Mouse (Mus musculus) midbrain, postnatal 0 days (tissue): Measurements from ENCODE around the gene Rcan2. TPM values are rescaled to one million over a fixed set of nuclear protein-coding genes. Genes with fewer than 3 reads are reported as not detected.

Source experiments
- ATAC-seq: fragments of 200-750 bp; cut with Nextera tagmentation; 2 replicates; pipeline ENCODE4 v1.8.0; 2017; ENCODE audit warnings: moderate number of reproducible peaks, mild to moderate bottlenecking, moderate TSS enrichment, moderate library complexity; ENCODE audit not compliant: low FRiP score
- DNase-seq: peaks from one replicate; pipeline ENCODE4 v3.0.0-alpha.2; 2015; ENCODE audit warnings: low spot score
- H3K27ac ChIP-seq: fragments of 300-500 bp; sonication (generic); 2 replicates; pipeline ENCODE4 v1.5.1; 2014; ENCODE audit warnings: low read depth, mild to moderate bottlenecking, low read length, mixed read lengths
- H3K27me3 ChIP-seq: fragments of 300-500 bp; sonication (generic); 2 replicates; pipeline ENCODE4 v1.6.1; 2014; ENCODE audit warnings: low read length, control low read depth, mixed read lengths; ENCODE audit not compliant: insufficient read depth
- H3K36me3 ChIP-seq: fragments of 300-500 bp; sonication (generic); 2 replicates; pipeline ENCODE4 v1.6.1; 2014; ENCODE audit warnings: low read length, control low read depth, mixed read lengths; ENCODE audit not compliant: insufficient read depth
- H3K4me1 ChIP-seq: fragments of 300-500 bp; sonication (generic); 2 replicates; pipeline ENCODE4 v1.6.1; 2014; ENCODE audit warnings: mild to moderate bottlenecking, control low read depth, antibody characterized with exemption, low read length, mixed read lengths; ENCODE audit not compliant: insufficient read depth
- H3K4me2 ChIP-seq: fragments of 300-500 bp; sonication (generic); 2 replicates; pipeline ENCODE4 v1.6.1; 2014; ENCODE audit warnings: low read depth, mild to moderate bottlenecking, low read length, mixed read lengths; ENCODE audit not compliant: poor library complexity, severe bottlenecking
- H3K4me3 ChIP-seq: fragments of 300-500 bp; sonication (generic); 2 replicates; pipeline ENCODE4 v1.5.1; 2014; ENCODE audit warnings: low read depth, mild to moderate bottlenecking, low read length, moderate library complexity
- H3K9ac ChIP-seq: fragments of 300-500 bp; sonication (generic); replicated peaks from 2 replicates; pipeline ENCODE4 v1.6.1; 2014; ENCODE audit warnings: mild to moderate bottlenecking, low read length, moderate library complexity, mixed read lengths; ENCODE audit not compliant: poor library complexity, severe bottlenecking
- H3K9me3 ChIP-seq: fragments of 300-500 bp; sonication (generic); 2 replicates; pipeline ENCODE4 v1.6.1; 2016; ENCODE audit warnings: low read length, control low read depth
- CTCF ChIP-seq: IDR thresholded peaks from 2 replicates; pipeline ENCODE4 v1.5.1; 2016; ENCODE audit warnings: antibody characterized with exemption, mild to moderate bottlenecking
- WGBS: fragments of 180-500 bp; shearing (Covaris S2); extraction: QIAGEN DNeasy Blood & Tissue Kit; methylation state at CpG from one replicate; pipeline ENCODE4 v1.1.7; 2014; 5-methylcytosine and 5-hydroxymethylcytosine counted together
- polyA plus RNA-seq: library from polyadenylated mRNA; unstranded; fragments of >200 nt; fragmentation: Nextera tagmentation; extraction: Ambion mirVana; gene quantifications from 2 replicates; pipeline ENCODE4 v1.2.1, GENCODE M21; 2015
- total RNA-seq: library from RNA; depleted of rRNA; stranded (reverse); fragments of >200 nt; gene quantifications from 2 replicates; pipeline ENCODE4 v1.2.3, GENCODE M21; 2014

Gene Rcan2
- total and polyA plus RNA-seq, 2 experiments from 2014 or later = 96.7 to 136 TPM

DNA sequence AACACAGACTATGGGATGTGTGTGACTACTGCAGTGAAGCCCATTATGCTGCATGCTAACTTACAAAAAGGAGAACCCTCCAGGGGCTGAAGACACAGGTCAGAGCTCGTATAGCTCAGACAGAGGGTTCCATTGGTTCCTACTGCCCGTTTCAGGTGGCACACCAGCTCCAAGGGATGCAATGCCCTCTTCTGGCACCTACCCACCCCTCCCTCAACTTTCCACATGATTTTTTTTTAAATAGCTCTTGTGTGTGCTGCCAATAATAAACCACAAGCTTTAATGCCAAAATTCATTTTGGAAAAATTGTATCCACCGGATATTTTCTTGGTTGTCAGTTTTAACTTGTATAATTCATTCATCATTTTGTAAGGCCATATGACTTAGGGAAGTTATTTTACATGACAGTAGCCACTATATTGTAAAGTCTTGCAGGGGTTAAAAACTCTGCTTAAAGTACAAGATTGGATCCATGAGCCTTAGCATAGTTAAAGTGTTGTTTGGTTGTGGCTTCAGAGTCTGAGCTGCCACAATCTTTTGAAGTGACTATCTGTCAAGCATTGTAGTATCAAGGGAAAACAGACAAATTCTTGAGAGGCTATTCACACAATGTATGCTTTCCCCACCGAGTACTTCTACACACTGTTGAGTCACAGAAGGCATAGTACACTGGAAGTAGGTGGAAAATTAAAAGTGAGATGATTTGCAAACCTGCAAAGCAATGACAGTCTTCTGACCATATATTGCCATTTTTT, 212.8 kb downstream of the Rcan2 start:
- H3K36me3 ChIP-seq = no peaks in the 10 kb centered on the region; the same call in 1 of the 2 replicates
- ATAC-seq = no peak
- H3K27me3 ChIP-seq = no peaks in the 10 kb centered on the region
- no peak overlapping the region for H3K27ac ChIP-seq
- no peaks in the 10 kb centered on the region for H3K9me3 ChIP-seq
- H3K9ac ChIP-seq = no peak overlapping the region
- H3K4me1 ChIP-seq = no peaks in the 10 kb centered on the region
- H3K4me3 ChIP-seq = no peak overlapping the region
- 80% methylated on average over 4 of the region's 4 CpGs for WGBS
- DNase-seq = no peak
- no peak overlapping the region for H3K4me2 ChIP-seq
- no peak for TF ChIP-seq CTCF

DNA sequence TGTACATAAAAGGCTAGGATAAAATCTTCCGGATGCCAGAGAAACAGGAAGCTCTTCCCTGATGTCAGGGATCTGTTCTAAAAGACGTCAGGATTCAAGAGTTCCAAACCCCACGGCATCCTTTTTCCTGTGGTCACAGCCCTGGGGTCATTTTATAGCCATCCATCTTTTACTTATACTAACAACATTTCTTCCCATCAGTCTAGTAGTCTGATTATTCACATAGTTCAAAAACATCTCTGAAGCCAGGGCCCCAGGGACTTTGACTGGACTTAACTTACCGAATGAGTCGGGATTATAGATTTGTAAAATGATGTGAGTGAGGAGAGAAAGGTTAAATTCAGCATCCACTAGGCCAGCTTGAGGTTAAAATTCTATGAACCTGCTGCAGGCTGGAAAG, 215.2 kb downstream of the Rcan2 start:
- Histone ChIP-seq H3K36me3 (no peaks in the 10 kb centered on the region; the same call in 1 of the 2 replicates), H3K9ac (no peak overlapping the region), H3K27ac (no peak overlapping the region), H3K4me1 (no peaks in the 10 kb centered on the region), H3K4me3 (no peak overlapping the region), H3K27me3 (no peaks in the 10 kb centered on the region), H3K4me2 (no peak overlapping the region), H3K9me3 (no peaks in the 10 kb centered on the region)
- DNase-seq = no peak
- no peak for TF ChIP-seq CTCF
- ATAC-seq = no peak
- WGBS = 82% methylated on average over 5 of the region's 5 CpGs

DNA sequence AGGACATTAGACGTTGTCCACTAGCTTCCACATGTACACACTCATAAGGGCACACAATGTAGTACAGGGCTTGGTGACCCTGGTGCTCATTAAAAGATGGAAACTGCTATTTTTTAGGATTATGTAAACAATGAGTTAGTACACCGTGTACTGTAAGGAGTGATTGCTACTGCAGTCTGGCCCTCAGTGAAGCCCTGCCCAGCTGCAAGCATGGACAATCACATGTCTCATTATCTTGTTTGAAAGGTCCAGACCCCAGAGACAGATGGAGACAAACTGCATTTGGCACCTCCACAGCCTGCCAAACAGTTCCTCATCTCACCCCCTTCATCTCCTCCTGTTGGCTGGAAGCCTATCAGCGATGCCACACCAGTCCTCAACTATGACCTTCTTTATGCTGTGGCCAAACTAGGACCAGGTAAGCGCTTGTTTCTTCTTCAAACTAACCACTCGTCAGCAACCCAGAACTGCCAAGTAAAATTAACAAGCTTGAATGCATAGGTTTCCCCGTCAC, 219.6 kb downstream of the Rcan2 start:
- Histone ChIP-seq H3K4me3 (no peak overlapping the region), H3K4me1 (peaks cover 2% of the 10 kb centered on the region; the same call in 1 of the 2 replicates), H3K9ac (no peak overlapping the region), H3K27me3 (no peaks in the 10 kb centered on the region), H3K4me2 (no peak overlapping the region), H3K36me3 (no peaks in the 10 kb centered on the region; the same call in 1 of the 2 replicates), H3K9me3 (no peaks in the 10 kb centered on the region), H3K27ac (no peak overlapping the region)
- DNase-seq (no peak), ATAC-seq (no peak)
- no peak for TF ChIP-seq CTCF
- 85% methylated on average over 6 of the region's 6 CpGs for WGBS

DNA sequence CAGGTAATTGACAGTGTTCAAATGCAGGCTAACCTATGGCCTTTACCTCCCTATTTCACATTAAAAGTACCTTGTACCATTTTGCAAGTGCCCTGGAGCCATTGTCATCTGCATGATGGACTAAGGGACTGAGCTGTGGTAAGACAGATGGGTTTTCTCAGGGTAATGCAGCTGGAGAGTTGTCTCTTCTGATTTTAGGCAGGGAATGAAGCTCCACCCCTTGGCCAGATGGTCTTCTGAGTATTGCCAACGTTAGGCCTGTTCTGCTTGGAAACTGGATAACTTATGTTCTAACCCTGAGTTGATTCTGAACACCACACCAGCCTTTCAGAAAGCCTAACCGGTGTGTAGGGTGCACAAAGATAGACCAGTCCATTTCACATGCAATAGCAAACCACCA, 222.7 kb downstream of the Rcan2 start:
- H3K9me3 ChIP-seq = no peaks in the 10 kb centered on the region
- H3K4me1 ChIP-seq = peaks cover 7% of the 10 kb centered on the region; the same call in 1 of the 2 replicates
- 81% methylated on average over 2 of the region's 2 CpGs for WGBS
- no peak overlapping the region for H3K9ac ChIP-seq
- no peak overlapping the region for H3K4me3 ChIP-seq
- no peak for ATAC-seq
- DNase-seq = no peak
- no peaks in the 10 kb centered on the region for H3K36me3 ChIP-seq
- no peak for TF ChIP-seq CTCF
- H3K27ac ChIP-seq = no peak overlapping the region
- H3K4me2 ChIP-seq = no peak overlapping the region
- no peaks in the 10 kb centered on the region for H3K27me3 ChIP-seq

DNA sequence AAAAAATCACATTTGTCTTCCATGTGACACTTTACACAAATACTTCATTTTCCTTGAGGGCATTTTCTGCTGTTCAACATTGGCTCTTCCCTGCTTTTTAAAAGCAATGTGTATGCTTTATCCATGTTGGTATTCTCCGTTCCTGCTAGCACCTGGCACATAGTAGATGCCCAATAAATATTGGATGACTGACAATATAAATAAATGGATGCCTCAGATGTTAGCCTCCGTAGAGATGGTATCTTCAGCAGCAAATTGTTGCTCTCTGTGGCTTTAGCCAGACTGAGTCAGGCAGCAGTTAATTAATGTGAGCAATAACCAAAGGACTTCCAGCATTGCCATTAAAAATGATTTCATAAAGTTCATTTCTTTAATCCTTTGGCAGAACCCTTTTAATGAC, 223.9 kb downstream of the Rcan2 start:
- 68% methylated on average over 2 of the region's 2 CpGs for WGBS
- ATAC-seq (no peak), DNase-seq (no peak)
- no peaks in the 10 kb centered on the region for H3K27me3 ChIP-seq
- H3K36me3 ChIP-seq = no peaks in the 10 kb centered on the region
- H3K27ac ChIP-seq = no peak overlapping the region
- TF ChIP-seq CTCF = no peak
- no peak overlapping the region for H3K4me3 ChIP-seq
- no peak overlapping the region for H3K9ac ChIP-seq
- no peak overlapping the region for H3K4me2 ChIP-seq
- H3K4me1 ChIP-seq = peaks cover 7% of the 10 kb centered on the region; the same call in 1 of the 2 replicates
- H3K9me3 ChIP-seq = no peaks in the 10 kb centered on the region

DNA sequence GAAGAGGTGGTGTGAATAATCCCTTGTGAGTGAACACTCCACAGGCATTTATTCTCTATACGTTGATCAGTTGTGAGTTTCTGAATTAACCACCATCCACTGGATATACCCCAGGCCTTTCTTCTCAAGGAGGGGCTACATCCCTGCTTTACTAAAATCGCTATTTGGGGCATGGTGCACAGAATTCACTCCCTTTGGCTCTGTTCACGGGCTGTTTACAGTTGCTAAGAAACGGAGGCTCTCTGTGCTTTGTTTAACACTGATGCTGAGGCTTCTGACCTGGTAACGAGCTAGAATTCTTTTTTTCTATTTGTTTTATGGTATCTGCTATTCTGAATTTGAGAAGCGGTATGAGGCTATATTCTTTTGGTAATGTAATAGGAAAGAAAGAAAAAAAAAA, 224.8 kb downstream of the Rcan2 start:
- Histone ChIP-seq H3K9me3 (no peaks in the 10 kb centered on the region), H3K9ac (no peak overlapping the region), H3K27ac (peak overlapping the region; percentile 78), H3K4me2 (no peak overlapping the region), H3K4me3 (no peak overlapping the region), H3K36me3 (no peaks in the 10 kb centered on the region), H3K27me3 (no peaks in the 10 kb centered on the region), H3K4me1 (peaks cover 7% of the 10 kb centered on the region; the same call in 1 of the 2 replicates)
- ATAC-seq = no peak
- DNase-seq = peak; percentile 59
- TF ChIP-seq CTCF = no peak
- 14% methylated on average over 6 of the region's 6 CpGs for WGBS
